Mouse (Mus musculus) cortical plate, adult 2 months (tissue): Measurements from ENCODE around the gene Alox12.

Experiments used
- CTCF ChIP-seq: fragments of 200-500 bp; IDR thresholded peaks from 2 replicates; pipeline ENCODE4 v1.5.1; 2011; ENCODE audit warnings: mild to moderate bottlenecking, control low read depth, low read length; ENCODE audit not compliant: insufficient read depth; ENCODE audit errors: extremely low read depth
- POLR2A ChIP-seq: fragments of 200-500 bp; IDR thresholded peaks from 2 replicates; pipeline ENCODE4 v1.6.1; 2011; ENCODE audit warnings: mild to moderate bottlenecking, low read length, control low read depth; ENCODE audit not compliant: insufficient read depth; ENCODE audit errors: extremely low read depth

- TF ChIP-seq CTCF (no peak), POLR2A (no peak)
Observed at GRCm38 (mm10) chr11:70285686-70286085, 30.5 kb upstream of the Alox12 start.
